Mouse (Mus musculus): ENCODE results near the gene Il27ra.

DNA sequence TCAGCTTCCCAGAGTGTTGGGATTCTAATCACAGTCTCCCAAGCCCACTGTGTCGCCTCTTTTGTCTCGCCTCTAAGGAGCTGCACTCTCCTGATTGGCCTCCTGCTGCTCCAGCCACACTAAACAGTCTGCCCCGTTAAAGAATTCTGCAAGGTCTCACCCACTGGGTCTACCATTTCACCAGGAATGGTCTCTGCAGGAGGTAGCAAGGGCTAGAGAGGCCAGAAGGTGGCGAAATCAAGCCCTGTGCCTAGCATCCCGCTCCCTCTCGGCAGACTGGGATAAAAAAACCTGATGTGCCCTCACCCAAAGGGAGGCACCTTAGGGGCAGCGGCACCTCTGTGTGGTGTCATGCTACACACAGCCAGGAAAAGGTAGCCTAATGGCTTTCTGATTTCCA, 1.7 kb upstream of the Il27ra start:
- TF ChIP-seq ZC3H11A (IDR thresholded peaks at IDR 0.05; ENCODE audit: borderline replicate concordance, low read depth, low read length) (no peak), HCFC1 (IDR thresholded peaks at IDR 0.05; ENCODE audit: borderline replicate concordance, insufficient read depth, low read length) (no peak), MAFK (IDR thresholded peaks at IDR 0.05; ENCODE audit: insufficient read depth, low read depth, low read length) (no peak), CHD2 (IDR thresholded peaks at IDR 0.05; ENCODE audit: low read depth, low read length) (no peak)

All from ES-E14 (cell line).